Mouse (Mus musculus): ENCODE data around the gene Olfr1129.
"Not testable (repeated sequence)": the region's sequence is repeated elsewhere in the genome, so short reads cannot be mapped to it uniquely, and the experiment has no call there.

The Olfr1129 gene

DNA sequence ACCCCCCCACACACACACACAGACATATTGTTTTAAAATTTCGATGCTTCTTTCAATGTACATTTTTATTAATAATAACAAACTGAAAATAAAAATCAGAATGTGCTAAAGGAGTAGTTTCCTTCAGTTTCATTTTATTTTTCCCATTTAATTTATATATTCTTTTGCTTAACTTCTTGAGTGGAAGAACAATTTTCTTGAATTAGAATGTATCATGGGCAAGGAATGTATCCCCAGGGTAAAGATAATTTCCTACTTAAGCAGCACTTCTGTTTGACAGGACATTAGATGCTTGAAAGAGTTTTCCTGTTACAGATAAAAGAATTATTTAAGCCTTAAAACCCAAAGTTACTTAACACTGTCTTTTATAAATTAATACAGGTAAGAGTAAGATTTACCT is at the start of gene Olfr1129:
Olfr1129 (plus strand) TSS at position 301 of the 400 bp plus-strand sequence.
- not testable (repeated sequence) for DNase-seq (ENCODE audit: low spot score)

DNA sequence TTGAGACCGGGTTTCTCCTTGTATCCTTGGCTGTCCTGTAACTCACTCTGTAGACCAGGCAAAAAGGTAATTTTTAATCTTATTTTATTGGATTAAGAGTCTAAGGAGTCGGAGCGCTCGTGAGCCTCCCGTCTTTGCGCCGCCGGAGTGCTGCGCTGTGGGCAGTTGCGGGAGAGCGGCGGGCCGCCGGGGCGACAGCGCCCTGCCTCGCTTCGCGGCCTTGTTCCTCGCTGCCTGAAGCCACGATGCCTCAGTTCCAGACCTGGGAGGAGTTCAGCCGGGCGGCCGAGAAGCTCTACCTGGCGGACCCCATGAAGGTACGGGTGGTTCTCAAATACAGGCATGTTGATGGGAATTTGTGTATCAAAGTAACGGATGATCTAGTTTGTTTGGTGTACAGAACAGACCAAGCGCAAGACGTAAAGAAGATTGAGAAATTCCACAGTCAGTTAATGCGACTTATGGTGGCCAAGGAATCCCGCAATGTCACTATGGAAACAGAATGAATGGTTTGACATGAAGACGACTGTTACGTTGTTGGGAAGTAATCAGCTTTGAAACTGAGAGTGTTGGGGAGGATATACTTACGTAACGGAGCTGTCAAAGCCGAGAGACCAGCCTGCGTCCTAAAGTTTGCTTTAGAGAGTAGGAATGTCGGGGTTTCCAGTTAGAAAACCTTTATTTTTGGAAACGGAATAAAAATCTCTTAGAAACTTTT is 47.6 kb upstream of the Olfr1129 start:
- not testable (repeated sequence) for DNase-seq (ENCODE audit: low spot score)

DNA sequence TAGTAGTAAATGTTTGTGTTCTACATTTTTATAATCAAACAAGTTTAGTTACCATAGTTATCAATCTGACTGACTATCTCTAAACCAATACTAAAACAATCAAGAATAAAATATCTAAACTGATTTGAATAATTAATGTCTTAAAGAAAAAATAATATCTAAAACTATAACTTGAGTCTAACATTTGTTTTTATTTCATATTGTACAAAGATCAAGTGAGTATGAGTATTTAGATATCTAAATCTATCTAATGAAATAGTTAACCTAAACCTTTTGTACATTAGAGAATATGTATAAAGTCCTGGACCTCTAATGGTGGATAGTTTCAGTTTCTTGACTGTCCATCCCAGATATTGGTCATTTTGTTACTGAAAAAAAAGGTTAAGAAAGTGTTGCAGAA is 42.2 kb upstream of the Olfr1129 start, which contains the start of gene Olfr153:
Olfr153 (plus strand) TSS at position 301 of the 400 bp plus-strand sequence.
- no peak for DNase-seq (ENCODE audit: low spot score)

DNA sequence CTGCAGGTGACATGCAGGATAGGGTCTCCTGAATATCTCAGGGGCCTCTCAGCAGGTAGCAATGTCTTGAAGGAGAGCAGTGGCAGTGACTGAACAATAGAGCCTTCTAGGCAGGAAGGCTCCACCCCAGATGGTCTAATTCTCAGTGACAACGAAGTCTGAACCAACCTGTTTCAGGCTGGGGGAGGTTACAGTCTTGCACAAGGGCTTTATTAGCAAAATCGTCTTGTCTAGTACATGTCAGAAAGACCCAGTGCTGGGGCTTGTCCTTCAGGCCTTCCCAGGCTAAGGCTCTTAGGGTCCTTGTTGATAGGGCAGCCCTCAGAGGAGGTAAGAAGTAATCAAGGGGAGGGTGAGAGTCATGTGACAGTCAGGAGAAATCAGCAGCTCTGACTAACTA is 38.9 kb upstream of the Olfr1129 start:
- DNase-seq (ENCODE audit: low spot score): no peak

DNA sequence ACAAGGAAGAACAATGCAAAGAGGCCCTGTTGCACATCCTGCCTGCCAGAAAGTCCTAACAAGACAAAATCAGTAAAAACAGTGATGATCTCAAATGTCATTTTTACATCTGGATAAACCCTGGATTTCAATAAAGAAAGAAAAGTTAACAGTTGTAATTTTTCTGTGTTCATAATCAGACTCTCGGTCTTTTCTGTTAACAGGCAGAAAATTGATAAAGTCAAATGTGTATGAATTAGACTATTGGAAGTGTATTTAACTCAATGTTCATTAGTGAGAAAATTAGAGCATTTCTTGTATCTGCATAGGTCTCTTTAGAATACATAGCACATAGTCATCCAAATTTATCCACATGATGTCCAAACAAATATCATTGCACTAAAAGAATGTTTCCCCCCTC is 28.3 kb upstream of the Olfr1129 start, which contains the start of gene Olfr1128:
Olfr1128 (minus strand) TSS at position 101 of the 400 bp plus-strand sequence.
- DNase-seq (ENCODE audit: low spot score): no peak

DNA sequence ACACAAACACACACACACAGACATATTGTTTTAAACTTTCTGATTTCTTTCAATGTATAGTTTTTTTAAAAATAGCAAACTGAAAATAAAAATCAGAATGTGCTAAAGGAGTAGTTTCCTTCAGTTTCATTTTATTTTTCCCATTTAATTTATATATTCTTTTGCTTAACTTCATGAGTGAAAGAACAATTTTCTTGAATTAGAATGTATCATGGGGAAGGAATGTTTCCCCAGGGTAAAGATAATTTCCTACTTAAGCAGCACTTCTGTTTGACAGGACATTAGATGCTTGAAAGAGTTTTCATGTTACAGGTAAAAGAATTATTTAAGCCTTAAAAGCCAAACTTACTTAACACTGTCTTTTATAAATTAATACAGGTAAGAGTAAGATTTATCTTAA is 32.2 kb downstream of the Olfr1129 start, which contains the start of gene Olfr1130:
Olfr1130 (plus strand) TSS at position 301 of the 400 bp plus-strand sequence.
- not testable (repeated sequence) for DNase-seq (ENCODE audit: low spot score)

DNA sequence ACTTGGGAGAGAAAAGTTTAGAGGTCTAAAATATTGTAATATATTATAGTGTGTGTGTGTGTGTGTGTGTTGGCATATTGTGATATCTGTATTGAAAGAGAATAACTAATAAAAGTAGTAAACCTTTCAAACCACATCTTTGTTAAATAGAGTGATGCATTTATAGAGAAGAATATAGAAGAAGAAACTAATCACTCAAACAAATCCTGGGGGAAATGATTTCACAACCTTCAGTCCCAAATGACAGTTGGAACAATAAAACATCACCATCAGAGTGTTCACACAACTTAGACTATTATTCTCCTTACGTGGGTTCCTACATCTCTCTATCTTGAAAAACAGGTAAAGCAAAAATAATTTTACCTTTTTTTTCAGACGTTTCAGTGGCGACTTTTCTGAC is 53.1 kb downstream of the Olfr1129 start, which contains the start of gene Olfr1131:
Olfr1131 (plus strand) TSS at position 301 of the 400 bp plus-strand sequence.
- DNase-seq (ENCODE audit: low spot score): no peak
